Mouse (Mus musculus) inflammation-experienced regulatory T-cells, adult 6 months (primary cell): ENCODE data around the gene Rps2. TPM values are rescaled to one million over a fixed set of nuclear protein-coding genes. Genes with fewer than 3 reads are reported as not detected.

Experiments used
- polyA plus RNA-seq, 3 experiments: library from polyadenylated mRNA; unstranded; fragments of 100-300 nt; shearing (Covaris generic); gene quantifications; one replicate each; pipeline ENCODE4 v1.2.1; 2017

Rps2 gene
- polyA plus RNA-seq, 3 experiments from 2014 or later, result 452 to 883 (median 453) TPM

Other genes starting within 250 kb of the Rps2 start
- 10 to 100 TPM; 22.1 to 49.8 (median 23.6) TPM for gene E4f1, start 247.8 kb upstream of the Rps2 start, polyA plus RNA-seq
- gene Pgp, start 247.7 kb upstream of the Rps2 start, polyA plus RNA-seq, result 1 to 10 TPM; 3.5 to 6.9 (median 4.6) TPM
- not detected for gene Bricd5, start 244.2 kb upstream of the Rps2 start, polyA plus RNA-seq
- 10 to 100 TPM; 14.0 to 14.9 (median 14.5) TPM for gene Mlst8, start 239.0 kb upstream of the Rps2 start, polyA plus RNA-seq
- gene Caskin1, start 229.5 kb upstream of the Rps2 start, polyA plus RNA-seq, result under 1 TPM in 2 of 3 experiments, not detected in 1; 0.16 to 0.23 TPM
- 10 to 100 TPM; 45.5 to 54.2 (median 53.7) TPM for gene Traf7, start 190.2 kb upstream of the Rps2 start, polyA plus RNA-seq
- gene Rab26, start 183.9 kb upstream of the Rps2 start, polyA plus RNA-seq, result 1 to 10 TPM; 1.1 to 6.5 (median 2.0) TPM
- 10 to 100 TPM in 2 of 3 experiments, 1 to 10 TPM in 1; 9.9 to 32.6 (median 22.6) TPM for gene Pkd1, start 168.3 kb upstream of the Rps2 start, polyA plus RNA-seq
- gene Tsc2, start 85.5 kb upstream of the Rps2 start, polyA plus RNA-seq, result 10 to 100 TPM; 17.0 to 17.7 (median 17.1) TPM
- 1 to 10 TPM; 2.0 to 4.8 (median 2.8) TPM for gene Nthl1, start 85.4 kb upstream of the Rps2 start, polyA plus RNA-seq
- not detected for gene Slc9a3r2, start 67.8 kb upstream of the Rps2 start, polyA plus RNA-seq
- not detected for gene Npw, start 59.7 kb upstream of the Rps2 start, polyA plus RNA-seq
- 1 to 10 TPM; 4.1 to 5.8 (median 5.4) TPM for gene Zfp598, start 48.4 kb upstream of the Rps2 start, polyA plus RNA-seq
- gene Syngr3, start 28.2 kb upstream of the Rps2 start, polyA plus RNA-seq, result 1 to 10 TPM in 2 of 3 experiments, under 1 TPM in 1; 0.51 to 5.4 (median 1.7) TPM
- 10 to 100 TPM; 10.2 to 18.4 (median 13.1) TPM for gene Gfer, start 22.0 kb upstream of the Rps2 start, polyA plus RNA-seq
- gene Noxo1, start 21.9 kb upstream of the Rps2 start, polyA plus RNA-seq, result 1 to 10 TPM; 1.8 to 3.5 (median 2.7) TPM
- gene Tbl3, start 10.5 kb upstream of the Rps2 start, polyA plus RNA-seq, result 10 to 100 TPM; 29.5 to 55.4 (median 32.2) TPM
- gene Rnf151, start 53 bp upstream of the Rps2 start, polyA plus RNA-seq, result not detected
- 100 to 1,000 TPM; 234 to 249 (median 238) TPM for gene Ndufb10, start 6.4 kb downstream of the Rps2 start, polyA plus RNA-seq
- gene Rpl3l, start 9.7 kb downstream of the Rps2 start, polyA plus RNA-seq, result not detected
- gene Msrb1, start 18.5 kb downstream of the Rps2 start, polyA plus RNA-seq, result 10 to 100 TPM; 27.2 to 34.4 (median 28.6) TPM
- gene Hs3st6, start 34.9 kb downstream of the Rps2 start, polyA plus RNA-seq, result not detected
- gene Meiob, start 86.2 kb downstream of the Rps2 start, polyA plus RNA-seq, result not detected
- 10 to 100 TPM; 24.3 to 30.5 (median 25.2) TPM for gene Hagh, start 122.0 kb downstream of the Rps2 start, polyA plus RNA-seq
- 1 to 10 TPM; 1.4 to 2.3 (median 2.0) TPM for gene Fahd1, start 132.2 kb downstream of the Rps2 start, polyA plus RNA-seq
- gene Igfals, start 147.9 kb downstream of the Rps2 start, polyA plus RNA-seq, result not detected
- gene Nubp2, start 168.2 kb downstream of the Rps2 start, polyA plus RNA-seq, result 100 to 1,000 TPM in 1 of 3 experiments, 10 to 100 TPM in 2; 75.5 to 104 (median 88.6) TPM
- 10 to 100 TPM; 48.5 to 53.2 (median 49.1) TPM for gene Spsb3, start 168.5 kb downstream of the Rps2 start, polyA plus RNA-seq
- gene Eme2, start 177.0 kb downstream of the Rps2 start, polyA plus RNA-seq, result 10 to 100 TPM; 16.4 to 26.2 (median 26.1) TPM
- 10 to 100 TPM; 68.7 to 85.6 (median 71.2) TPM for gene Mrps34, start 177.0 kb downstream of the Rps2 start, polyA plus RNA-seq
- 10 to 100 TPM; 39.8 to 50.7 (median 45.7) TPM for gene Nme3, start 178.4 kb downstream of the Rps2 start, polyA plus RNA-seq
- gene Mapk8ip3, start 218.9 kb downstream of the Rps2 start, polyA plus RNA-seq, result 10 to 100 TPM; 22.0 to 47.5 (median 34.9) TPM
- 10 to 100 TPM; 25.3 to 48.1 (median 32.1) TPM for gene Jpt2, start 242.6 kb downstream of the Rps2 start, polyA plus RNA-seq